Mouse (Mus musculus): ENCODE measurements around the gene Fdx1. TPM values are rescaled to one million over a fixed set of nuclear protein-coding genes. Genes with fewer than 3 reads are reported as not detected.

The Fdx1 gene
- total RNA-seq, 1 experiment = 21.3 TPM

DNA sequence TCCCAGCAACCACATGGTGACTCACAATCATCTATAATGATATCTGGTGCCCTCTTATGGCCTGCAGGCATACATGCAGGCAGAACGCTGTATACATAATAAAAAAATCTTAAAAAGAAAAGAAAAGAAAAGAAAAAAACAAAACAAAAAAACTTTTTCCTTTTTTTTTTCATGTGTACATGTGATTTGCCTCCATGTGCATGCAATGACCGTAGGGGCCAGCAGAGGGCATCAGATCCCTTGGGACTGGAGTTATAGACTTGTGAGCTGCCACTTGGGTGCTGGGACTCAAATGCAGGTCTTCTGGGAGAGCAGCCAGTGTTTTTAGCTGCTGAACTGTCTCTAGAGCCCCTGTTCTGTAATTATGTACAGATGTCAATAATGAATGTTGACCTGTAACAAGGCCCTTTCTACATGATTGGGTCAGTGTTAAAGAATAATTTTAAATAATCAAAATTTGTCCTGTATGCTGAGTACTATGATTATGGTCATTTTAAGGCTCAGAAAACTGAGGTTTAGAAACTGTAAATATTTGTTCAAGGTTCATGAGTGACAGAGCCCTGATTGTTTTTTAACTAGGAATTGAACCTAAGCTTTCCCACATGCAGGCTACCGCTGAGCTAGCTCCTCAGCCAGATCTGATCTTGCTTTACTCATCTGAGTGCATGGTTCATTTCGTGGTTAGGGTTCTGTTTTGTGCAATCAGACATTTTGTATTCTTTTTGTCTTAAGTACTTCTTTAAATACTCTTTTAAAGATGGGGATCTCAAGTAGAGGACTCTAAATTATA lies 30.3 kb upstream of the Fdx1 start:
- no peak overlapping the region for H3K4me3 ChIP-seq (ENCODE audit: insufficient read depth in 1 of 2, low read depth in 1 of 2, low read length in 2 of 2, poor library complexity in 1 of 2, severe bottlenecking in 1 of 2)
- in situ Hi-C loops (cut with MboI; ENCODE audit: low sequenced_read_pairs in 2 of 2, unreplicated experiment in 2 of 2) = loop anchor here in 1 of 2 experiments (25.0 kb wide), 1 partner anchor 294 kb away; no protein-coding TSS in a partner anchor
- peak; percentile 40 for DNase-seq (ENCODE audit: low read depth, low spot score)

DNA sequence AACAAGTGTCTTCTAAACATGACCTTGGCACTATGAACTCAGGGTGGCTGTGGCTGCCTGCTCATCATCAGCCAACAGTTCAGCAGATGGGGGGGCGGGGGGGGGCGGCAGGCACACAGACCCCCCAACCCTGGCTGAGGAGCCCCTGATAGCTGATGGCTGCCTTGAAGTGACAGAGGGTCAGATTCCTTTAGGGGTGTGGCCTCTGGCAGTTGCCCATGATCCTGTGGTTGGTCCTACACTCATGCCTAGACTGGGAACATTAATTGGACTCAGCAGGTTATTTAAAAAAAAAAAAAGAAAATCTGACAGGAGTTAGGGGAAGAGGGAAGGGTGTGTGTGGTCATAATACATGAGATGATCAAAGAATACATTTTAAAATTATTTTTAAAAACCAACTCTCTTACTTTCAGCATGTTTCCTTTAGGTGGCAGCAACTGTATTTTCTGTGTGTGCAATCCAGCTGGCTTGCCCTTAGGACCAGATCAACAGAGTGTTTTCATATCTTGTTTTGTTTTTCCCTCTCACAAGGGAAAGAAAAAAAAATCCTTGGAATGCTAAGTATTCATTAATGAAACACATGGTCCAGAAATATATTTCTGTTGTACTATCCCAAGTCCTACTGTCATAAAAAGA lies 28.0 kb upstream of the Fdx1 start:
- Histone ChIP-seq H3K36me3 (ENCODE audit: control insufficient read depth, insufficient read depth, low read length, poor library complexity, severe bottlenecking) (no peaks in the 10 kb centered on the region), H3K4me1 (ENCODE audit: control insufficient read depth in 2 of 2, insufficient read depth in 2 of 2, low read length in 2 of 2, poor library complexity in 1 of 2) (no peaks in the 10 kb centered on the region), H3K27ac (ENCODE audit: insufficient read depth, low read depth, low read length, poor library complexity, severe bottlenecking) (no peak overlapping the region), H3K9me3 (ENCODE audit: control insufficient read depth, insufficient read depth, low read depth, low read length) (no peaks in the 10 kb centered on the region), H3K4me3 (ENCODE audit: insufficient read depth in 1 of 2, low read depth in 1 of 2, low read length in 2 of 2, poor library complexity in 1 of 2, severe bottlenecking in 1 of 2) (no peak overlapping the region), H3K9ac (ENCODE audit: insufficient read depth, low read depth, low read length, poor library complexity, severe bottlenecking) (no peak overlapping the region)
- TF ChIP-seq MAFK (IDR thresholded peaks at IDR 0.05; ENCODE audit: insufficient read depth, low read depth, low read length) (no peak), ZC3H11A (IDR thresholded peaks at IDR 0.05; ENCODE audit: borderline replicate concordance, low read depth, low read length) (no peak), CHD2 (IDR thresholded peaks at IDR 0.05; ENCODE audit: low read depth, low read length) (no peak), ZNF384 (IDR thresholded peaks at IDR 0.05; ENCODE audit: low read depth, low read length) (no peak), HCFC1 (IDR thresholded peaks at IDR 0.05; ENCODE audit: borderline replicate concordance, insufficient read depth, low read length) (no peak)
- DNase-seq (ENCODE audit: low read depth, low spot score) = no peak
- in situ Hi-C loops (cut with MboI; ENCODE audit: low sequenced_read_pairs in 2 of 2, unreplicated experiment in 2 of 2) = loop anchor here in 1 of 2 experiments (25.0 kb wide), 1 partner anchor 296 kb away; no protein-coding TSS in a partner anchor

More for the DNA sequence above, 30.3 kb upstream of the Fdx1 start:
- H3K9ac ChIP-seq (ENCODE audit: insufficient read depth, low read depth, low read length, poor library complexity, severe bottlenecking) = no peak overlapping the region
- no peaks in the 10 kb centered on the region for H3K36me3 ChIP-seq (ENCODE audit: control insufficient read depth, insufficient read depth, low read length, poor library complexity, severe bottlenecking)
- H3K4me1 ChIP-seq (ENCODE audit: control insufficient read depth in 2 of 2, insufficient read depth in 2 of 2, low read length in 2 of 2, poor library complexity in 1 of 2) = no peaks in the 10 kb centered on the region
- peak; percentile 84 for TF ChIP-seq ZNF384 (IDR thresholded peaks at IDR 0.05; ENCODE audit: low read depth, low read length)
- no peak for TF ChIP-seq MAFK (IDR thresholded peaks at IDR 0.05; ENCODE audit: insufficient read depth, low read depth, low read length)
- TF ChIP-seq ZC3H11A (IDR thresholded peaks at IDR 0.05; ENCODE audit: borderline replicate concordance, low read depth, low read length) = peak; percentile 42; the same call in 1 of the 2 replicates
- H3K27ac ChIP-seq (ENCODE audit: insufficient read depth, low read depth, low read length, poor library complexity, severe bottlenecking) = no peak overlapping the region
- H3K9me3 ChIP-seq (ENCODE audit: control insufficient read depth, insufficient read depth, low read depth, low read length) = no peaks in the 10 kb centered on the region

DNA sequence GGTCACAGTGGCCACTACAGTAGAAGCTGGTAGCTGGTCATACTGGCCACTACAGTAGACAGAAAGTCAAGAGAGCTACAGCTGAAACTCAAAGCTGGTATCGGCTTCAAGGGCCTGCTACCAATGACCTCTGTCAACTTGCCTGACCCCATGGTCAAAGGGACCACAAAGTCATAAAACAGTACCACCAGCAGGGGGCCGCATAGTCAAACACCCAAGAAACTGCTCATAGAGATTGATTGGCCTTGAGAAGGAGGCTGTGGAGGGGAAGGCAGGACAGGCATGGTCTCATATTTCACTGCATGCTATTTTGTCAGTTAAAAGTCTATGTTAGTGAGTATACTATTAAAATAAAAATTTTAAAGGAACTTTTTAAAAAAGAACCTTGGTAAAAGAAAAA lies 27.5 kb upstream of the Fdx1 start:
- no peak overlapping the region for H3K9ac ChIP-seq (ENCODE audit: insufficient read depth, low read depth, low read length, poor library complexity, severe bottlenecking)
- no peak for TF ChIP-seq ZC3H11A (IDR thresholded peaks at IDR 0.05; ENCODE audit: borderline replicate concordance, low read depth, low read length)
- TF ChIP-seq CHD2 (IDR thresholded peaks at IDR 0.05; ENCODE audit: low read depth, low read length) = no peak
- no peak for TF ChIP-seq MAFK (IDR thresholded peaks at IDR 0.05; ENCODE audit: insufficient read depth, low read depth, low read length)
- no peak for TF ChIP-seq ZNF384 (IDR thresholded peaks at IDR 0.05; ENCODE audit: low read depth, low read length)
- TF ChIP-seq HCFC1 (IDR thresholded peaks at IDR 0.05; ENCODE audit: borderline replicate concordance, insufficient read depth, low read length) = no peak

DNA sequence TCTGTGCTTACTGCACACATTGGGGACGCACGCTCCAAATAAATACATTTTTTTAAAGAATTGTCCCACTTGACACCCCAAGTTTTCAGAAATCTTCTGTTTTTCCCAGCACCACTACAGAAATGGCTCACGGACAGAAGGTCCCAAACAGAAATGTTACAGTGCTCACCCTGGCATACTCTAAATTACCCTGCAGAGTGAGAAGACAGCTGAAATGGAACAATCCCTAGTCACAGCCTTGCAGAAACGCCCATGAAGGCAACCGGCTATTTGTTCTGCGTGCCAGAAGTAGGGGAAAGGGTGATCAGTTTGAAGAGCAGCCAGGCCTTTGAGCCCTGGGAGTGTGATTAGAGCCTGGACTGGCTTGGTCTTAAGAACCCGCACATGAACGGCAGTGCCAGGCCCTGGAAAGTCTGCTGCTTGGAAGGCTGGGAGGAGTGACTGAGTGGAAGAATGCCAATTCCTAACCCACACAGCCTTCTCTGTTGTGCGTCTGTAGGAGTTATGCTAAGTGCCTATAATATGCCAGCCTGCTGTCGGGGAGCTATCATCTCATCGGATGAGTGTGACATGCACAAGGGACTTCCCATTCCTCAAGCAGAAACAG lies 22.2 kb upstream of the Fdx1 start:
- H3K9me3 ChIP-seq (ENCODE audit: control insufficient read depth, insufficient read depth, low read depth, low read length) = no peaks in the 10 kb centered on the region
- no peak for DNase-seq (ENCODE audit: low read depth, low spot score)
- TF ChIP-seq HCFC1 (IDR thresholded peaks at IDR 0.05; ENCODE audit: borderline replicate concordance, insufficient read depth, low read length) = no peak

More for the DNA sequence above, 27.5 kb upstream of the Fdx1 start:
- in situ Hi-C loops (cut with MboI; ENCODE audit: low sequenced_read_pairs in 2 of 2, unreplicated experiment in 2 of 2) = loop anchor here in 1 of 2 experiments (25.0 kb wide), 1 partner anchor 296 kb away; no protein-coding TSS in a partner anchor
- no peaks in the 10 kb centered on the region for H3K36me3 ChIP-seq (ENCODE audit: control insufficient read depth, insufficient read depth, low read length, poor library complexity, severe bottlenecking)
- no peak overlapping the region for H3K4me3 ChIP-seq (ENCODE audit: insufficient read depth in 1 of 2, low read depth in 1 of 2, low read length in 2 of 2, poor library complexity in 1 of 2, severe bottlenecking in 1 of 2)
- DNase-seq (ENCODE audit: low read depth, low spot score) = peak; percentile 38
- no peak overlapping the region for H3K27ac ChIP-seq (ENCODE audit: insufficient read depth, low read depth, low read length, poor library complexity, severe bottlenecking)
- H3K9me3 ChIP-seq (ENCODE audit: control insufficient read depth, insufficient read depth, low read depth, low read length) = no peaks in the 10 kb centered on the region
- no peaks in the 10 kb centered on the region for H3K4me1 ChIP-seq (ENCODE audit: control insufficient read depth in 2 of 2, insufficient read depth in 2 of 2, low read length in 2 of 2, poor library complexity in 1 of 2)

More for the DNA sequence above, 22.2 kb upstream of the Fdx1 start:
- in situ Hi-C loops (cut with MboI; ENCODE audit: low sequenced_read_pairs in 2 of 2, unreplicated experiment in 2 of 2) = loop anchor here in 1 of 2 experiments (10.0 to 25.0 kb wide), 2 partner anchors 109 to 302 kb away; no protein-coding TSS in a partner anchor
- Histone ChIP-seq H3K36me3 (ENCODE audit: control insufficient read depth, insufficient read depth, low read length, poor library complexity, severe bottlenecking) (no peaks in the 10 kb centered on the region), H3K4me1 (ENCODE audit: control insufficient read depth in 2 of 2, insufficient read depth in 2 of 2, low read length in 2 of 2, poor library complexity in 1 of 2) (no peaks in the 10 kb centered on the region), H3K27ac (ENCODE audit: insufficient read depth, low read depth, low read length, poor library complexity, severe bottlenecking) (no peak overlapping the region), H3K4me3 (ENCODE audit: insufficient read depth in 1 of 2, low read depth in 1 of 2, low read length in 2 of 2, poor library complexity in 1 of 2, severe bottlenecking in 1 of 2) (no peak overlapping the region), H3K9ac (ENCODE audit: insufficient read depth, low read depth, low read length, poor library complexity, severe bottlenecking) (no peak overlapping the region)

Measured in ES-E14 (cell line).